Mouse (Mus musculus) neural tube, embryonic 12.5 days (tissue): ENCODE measurements around the gene Pabpc1l. TPM values are rescaled to one million over a fixed set of nuclear protein-coding genes. Genes with fewer than 3 reads are reported as not detected.

Experiments used
- ATAC-seq: fragments of 200-750 bp; cut with Nextera tagmentation; 2 replicates; pipeline ENCODE4 v1.8.0; 2017; ENCODE audit warnings: low read depth, mild to moderate bottlenecking, moderate TSS enrichment, moderate library complexity; ENCODE audit not compliant: low FRiP score
- H3K27ac ChIP-seq: fragments of 300-500 bp; sonication (generic); 2 replicates; pipeline ENCODE4 v1.5.1; 2016
- H3K27me3 ChIP-seq: fragments of 300-500 bp; sonication (generic); replicated peaks from 2 replicates; pipeline ENCODE4 v1.6.1; 2016; ENCODE audit warnings: mild to moderate bottlenecking
- H3K36me3 ChIP-seq: fragments of 300-500 bp; sonication (generic); 2 replicates; pipeline ENCODE4 v1.6.1; 2016; ENCODE audit warnings: mild to moderate bottlenecking
- H3K4me1 ChIP-seq: fragments of 300-500 bp; sonication (generic); 2 replicates; pipeline ENCODE4 v1.6.1; 2016
- H3K4me2 ChIP-seq: fragments of 300-500 bp; sonication (generic); replicated peaks from 2 replicates; pipeline ENCODE4 v1.6.1; 2016; ENCODE audit warnings: mild to moderate bottlenecking
- H3K4me3 ChIP-seq: fragments of 300-500 bp; sonication (generic); 2 replicates; pipeline ENCODE4 v1.5.1; 2016
- H3K9ac ChIP-seq: fragments of 300-500 bp; sonication (generic); 2 replicates; pipeline ENCODE4 v1.6.1; 2016; ENCODE audit warnings: mild to moderate bottlenecking
- H3K9me3 ChIP-seq: fragments of 300-500 bp; sonication (generic); 2 replicates; pipeline ENCODE4 v1.6.1; 2016; ENCODE audit warnings: mild to moderate bottlenecking
- WGBS: fragments of 180-500 bp; shearing (Covaris S2); methylation state at CpG from one replicate; pipeline ENCODE4 v1.1.7; 2016; 5-methylcytosine and 5-hydroxymethylcytosine counted together
- polyA plus RNA-seq: library from polyadenylated mRNA; unstranded; fragments of >200 nt; fragmentation: Nextera tagmentation; extraction: Ambion mirVana; gene quantifications from 2 replicates; pipeline ENCODE4 v1.2.1, GENCODE M21; 2016

Gene Pabpc1l
- polyA plus RNA-seq, 1 experiment from 2014 or later, result 2.2 TPM

DNA sequence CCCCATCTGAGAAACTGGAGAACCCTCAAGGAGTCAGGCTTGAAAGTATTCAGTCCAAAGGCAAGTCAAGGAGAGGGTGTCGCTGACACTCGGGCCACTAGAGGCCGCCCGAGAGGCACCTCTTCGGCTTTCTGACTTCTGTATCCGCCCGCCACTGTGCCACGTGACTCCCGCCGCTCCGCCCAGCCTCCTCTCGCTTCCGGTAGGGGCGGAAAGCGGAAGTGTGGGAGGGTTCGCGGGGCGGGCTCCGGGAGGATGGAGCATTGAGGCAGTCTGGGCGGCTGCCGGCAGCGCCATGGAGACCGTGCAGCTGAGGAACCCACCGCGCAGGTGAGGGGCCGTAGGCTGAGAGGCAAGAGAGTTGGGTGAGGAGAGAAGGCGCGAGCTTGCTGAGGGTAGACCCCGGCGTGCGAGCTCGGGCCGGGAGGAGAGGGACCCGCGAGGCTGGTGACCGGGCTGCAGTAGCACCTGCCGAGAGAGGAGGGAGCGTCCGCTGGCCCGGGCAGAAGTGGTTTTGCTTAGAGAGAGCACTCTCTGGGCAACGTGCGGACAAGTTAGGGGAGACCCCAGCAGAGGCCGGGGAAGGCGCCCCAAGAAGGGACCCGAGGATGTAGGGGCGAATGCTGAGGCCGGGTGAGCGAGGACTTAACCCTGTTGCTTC lies 48.8 kb downstream of the Pabpc1l start:
- WGBS, result under 1% methylated on average over 48 of the region's 48 CpGs

DNA sequence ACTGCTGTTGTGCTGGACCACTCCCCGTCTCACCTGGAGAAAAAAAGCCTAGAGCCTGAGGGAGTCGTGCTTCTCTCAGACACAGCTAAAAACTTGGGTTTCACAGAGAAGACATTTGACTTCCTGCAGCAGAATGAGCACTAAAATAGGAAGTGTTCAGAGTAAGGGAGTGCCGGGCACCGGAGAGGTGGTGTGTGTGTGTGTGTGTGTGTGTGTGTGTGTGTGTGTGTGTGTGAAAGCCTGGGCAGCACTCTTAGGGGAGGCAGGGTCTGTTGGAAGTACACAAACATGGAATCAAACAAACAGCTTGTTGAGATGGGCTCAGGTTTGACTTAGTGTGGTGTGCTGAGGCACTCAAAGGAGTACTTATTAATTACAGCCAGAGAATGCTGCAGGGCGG lies 49.8 kb downstream of the Pabpc1l start:
- Histone ChIP-seq H3K27me3 (no peaks in the 10 kb centered on the region), H3K4me1 (peaks cover 11% of the 10 kb centered on the region), H3K36me3 (peaks cover 7% of the 10 kb centered on the region), H3K4me2 (peak overlapping the region; percentile 91), H3K4me3 (peak overlapping the region; percentile 66), H3K27ac (no peak overlapping the region), H3K9me3 (no peaks in the 10 kb centered on the region), H3K9ac (peak overlapping the region; percentile 77; the same call in 1 of the 2 replicates)
- WGBS, result 61% methylated on average over 5 of the region's 5 CpGs
- ATAC-seq, result no peak

More for the DNA sequence above, 48.8 kb downstream of the Pabpc1l start:
- Histone ChIP-seq H3K4me1 (peaks cover 21% of the 10 kb centered on the region), H3K9me3 (no peaks in the 10 kb centered on the region), H3K4me3 (peak overlapping the region; percentile 66), H3K9ac (peak overlapping the region; percentile 77), H3K27ac (no peak overlapping the region), H3K36me3 (no peaks in the 10 kb centered on the region), H3K27me3 (no peaks in the 10 kb centered on the region), H3K4me2 (peak overlapping the region; percentile 91)
- ATAC-seq, result peak; percentile 69

DNA sequence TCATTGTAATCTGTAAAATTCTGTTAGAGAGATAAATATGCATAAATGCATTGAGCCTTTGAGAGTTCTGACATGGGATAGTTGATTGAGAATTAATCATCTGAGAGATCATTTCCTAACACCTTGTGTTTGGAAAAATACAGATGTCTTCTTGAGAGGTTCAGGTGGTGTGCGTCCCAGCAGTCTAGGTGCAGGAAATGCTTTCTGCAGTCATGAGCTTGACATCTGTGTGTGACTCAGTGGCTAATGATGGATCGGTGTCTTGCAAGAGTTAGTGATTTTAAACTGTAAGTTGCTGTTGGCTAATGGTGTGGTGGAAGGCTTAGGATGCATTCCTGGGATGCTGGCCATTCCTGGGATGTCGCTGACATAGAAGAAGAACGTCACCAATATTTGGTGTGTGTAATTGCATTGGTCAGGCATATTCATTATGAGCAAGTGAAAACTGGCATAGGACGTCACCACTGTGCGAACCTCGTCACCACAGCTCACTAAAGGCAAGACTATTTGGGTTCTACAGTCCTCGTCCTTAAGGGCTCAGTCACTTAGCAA lies 51.7 kb downstream of the Pabpc1l start:
- no peak for ATAC-seq
- Histone ChIP-seq H3K36me3 (peaks cover 26% of the 10 kb centered on the region), H3K27me3 (no peaks in the 10 kb centered on the region), H3K4me2 (no peak overlapping the region), H3K9me3 (no peaks in the 10 kb centered on the region), H3K4me1 (peaks cover 10% of the 10 kb centered on the region), H3K27ac (no peak overlapping the region), H3K4me3 (no peak overlapping the region), H3K9ac (no peak overlapping the region)
- 96% methylated on average over 8 of the region's 8 CpGs for WGBS

DNA sequence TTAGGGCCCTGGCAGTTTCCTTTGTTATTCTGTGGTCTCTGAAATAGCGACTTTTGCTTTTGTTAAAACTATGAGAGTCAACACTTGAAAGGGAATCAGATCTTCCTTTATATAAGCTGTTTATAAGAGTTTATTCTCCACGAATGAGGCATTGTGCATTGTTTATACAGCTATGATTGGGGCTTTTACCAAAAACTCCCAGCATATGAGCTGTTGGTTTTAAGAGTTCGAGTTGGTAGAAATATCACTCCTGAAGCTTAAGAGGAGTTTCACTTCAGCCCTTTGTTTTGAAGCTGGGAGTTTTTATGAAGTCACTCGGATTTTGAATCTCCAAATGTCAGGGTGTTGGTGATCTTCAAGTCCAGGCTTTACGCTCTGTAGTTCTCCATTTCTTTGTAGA lies 52.6 kb downstream of the Pabpc1l start:
- no peak overlapping the region for H3K27ac ChIP-seq
- H3K4me1 ChIP-seq, result peaks cover 10% of the 10 kb centered on the region
- no peak overlapping the region for H3K9ac ChIP-seq
- H3K27me3 ChIP-seq, result no peaks in the 10 kb centered on the region
- no peak overlapping the region for H3K4me2 ChIP-seq
- ATAC-seq, result no peak
- H3K9me3 ChIP-seq, result no peaks in the 10 kb centered on the region
- no peak overlapping the region for H3K4me3 ChIP-seq
- WGBS, result 90% methylated on average over 5 of the region's 5 CpGs
- peaks cover 33% of the 10 kb centered on the region for H3K36me3 ChIP-seq

DNA sequence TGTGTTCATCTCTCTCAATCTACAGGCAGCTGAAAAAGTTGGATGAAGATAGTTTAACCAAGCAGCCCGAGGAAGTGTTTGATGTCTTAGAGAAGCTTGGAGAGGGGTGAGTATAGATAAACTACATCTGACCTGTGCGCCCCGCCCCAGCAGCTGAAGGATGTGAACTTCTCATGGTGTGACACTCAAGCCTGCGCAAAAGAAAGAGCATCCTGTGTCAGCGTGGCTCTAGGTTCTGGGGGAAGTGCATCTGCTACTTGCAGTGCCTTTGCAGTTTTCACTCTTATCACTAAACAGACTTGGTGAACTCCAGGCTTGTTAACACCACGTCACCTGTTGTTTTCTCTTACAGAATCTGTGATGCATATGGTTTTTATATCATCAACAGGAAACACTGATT lies 54.2 kb downstream of the Pabpc1l start:
- Histone ChIP-seq H3K4me3 (no peak overlapping the region), H3K9ac (no peak overlapping the region), H3K36me3 (peaks cover 49% of the 10 kb centered on the region), H3K4me1 (peaks cover 10% of the 10 kb centered on the region), H3K9me3 (no peaks in the 10 kb centered on the region), H3K4me2 (no peak overlapping the region), H3K27me3 (no peaks in the 10 kb centered on the region), H3K27ac (no peak overlapping the region)
- 97% methylated on average over 6 of the region's 6 CpGs for WGBS
- no peak for ATAC-seq

DNA sequence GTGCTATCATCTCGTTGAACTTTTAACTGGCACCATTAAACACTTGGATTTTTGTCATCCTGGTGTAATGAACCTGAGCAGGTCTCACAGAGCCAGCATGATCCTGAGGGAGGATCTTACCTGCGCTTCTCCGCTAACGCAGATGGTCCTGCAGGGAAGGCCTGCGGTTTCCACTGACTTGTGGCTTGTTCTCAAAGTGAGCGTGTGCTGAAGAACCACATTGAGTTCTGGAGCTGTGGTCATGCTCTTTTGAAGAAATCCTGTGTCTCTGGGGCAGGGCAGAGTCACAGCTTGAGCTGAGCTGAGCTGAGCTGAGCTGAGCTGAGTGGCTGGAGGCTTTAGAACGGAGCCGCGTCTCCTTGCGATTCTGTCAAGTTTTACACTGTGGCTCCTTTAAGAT lies 56.3 kb downstream of the Pabpc1l start:
- peaks cover 67% of the 10 kb centered on the region for H3K36me3 ChIP-seq
- WGBS, result 96% methylated on average over 10 of the region's 10 CpGs
- H3K9ac ChIP-seq, result no peak overlapping the region

DNA sequence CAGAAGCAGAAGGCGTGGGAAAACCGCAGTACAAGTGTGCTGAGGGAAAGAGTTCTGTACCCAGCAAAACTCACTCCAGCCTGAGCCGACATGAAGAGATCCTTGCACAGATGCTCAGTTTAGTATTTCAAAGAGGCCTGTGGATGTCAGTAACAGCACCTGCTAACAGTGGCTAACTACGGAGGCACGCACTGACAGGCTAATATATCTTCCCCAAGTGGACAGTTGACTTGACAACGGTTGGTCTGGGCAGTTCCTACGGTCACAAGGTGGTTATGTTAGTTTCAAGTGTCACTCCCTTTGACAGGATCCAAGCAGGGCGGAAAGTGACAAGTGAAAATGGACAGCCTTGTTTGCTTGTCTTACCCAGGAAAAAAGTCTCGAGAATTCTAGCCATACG lies 56.9 kb downstream of the Pabpc1l start:
- H3K27ac ChIP-seq, result no peak overlapping the region
- no peaks in the 10 kb centered on the region for H3K9me3 ChIP-seq
- no peak overlapping the region for H3K4me3 ChIP-seq
- WGBS, result 87% methylated on average over 10 of the region's 10 CpGs
- peaks cover 73% of the 10 kb centered on the region for H3K36me3 ChIP-seq
- no peaks in the 10 kb centered on the region for H3K4me1 ChIP-seq
- H3K9ac ChIP-seq, result no peak overlapping the region
- no peaks in the 10 kb centered on the region for H3K27me3 ChIP-seq
- no peak overlapping the region for H3K4me2 ChIP-seq
- ATAC-seq, result no peak

More for the DNA sequence above, 56.3 kb downstream of the Pabpc1l start:
- ATAC-seq, result no peak
- Histone ChIP-seq H3K4me2 (no peak overlapping the region), H3K4me3 (no peak overlapping the region), H3K27ac (no peak overlapping the region), H3K4me1 (no peaks in the 10 kb centered on the region), H3K27me3 (no peaks in the 10 kb centered on the region), H3K9me3 (no peaks in the 10 kb centered on the region)

DNA sequence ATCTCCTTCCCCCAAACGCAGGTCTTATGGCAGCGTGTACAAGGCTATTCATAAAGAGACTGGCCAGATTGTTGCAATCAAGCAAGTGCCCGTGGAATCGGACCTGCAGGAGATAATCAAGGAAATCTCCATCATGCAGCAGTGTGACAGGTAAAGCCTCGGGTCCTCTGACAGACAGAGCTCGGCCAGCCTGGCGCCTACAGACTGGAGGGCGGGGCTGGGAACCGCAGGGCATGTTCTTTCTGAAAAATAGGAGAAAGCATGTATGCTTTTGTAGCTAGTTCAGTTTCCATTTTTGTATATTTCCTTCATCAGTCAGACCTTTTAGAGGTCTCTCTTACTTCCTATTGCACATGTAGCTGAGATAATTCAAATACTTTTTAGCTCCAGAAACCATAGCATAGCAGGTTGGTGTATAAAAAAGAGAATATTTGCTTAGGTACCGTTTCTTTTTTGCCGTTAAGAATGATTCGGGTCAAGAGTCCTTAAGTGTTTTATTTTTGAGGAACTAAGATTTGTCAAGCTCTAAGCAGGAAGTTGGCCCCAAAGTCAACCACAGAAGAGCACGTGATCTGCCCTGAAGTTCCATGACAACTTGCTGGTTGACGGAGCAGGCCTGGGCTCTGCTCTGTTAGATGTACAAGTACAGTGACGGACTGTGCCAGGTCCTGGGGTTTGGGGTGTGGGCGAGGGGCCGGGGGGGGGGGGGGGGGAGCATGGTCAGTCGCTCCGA lies 58.5 kb downstream of the Pabpc1l start:
- H3K4me1 ChIP-seq, result no peaks in the 10 kb centered on the region
- 90% methylated on average over 19 of the region's 19 CpGs for WGBS
- no peaks in the 10 kb centered on the region for H3K9me3 ChIP-seq
- H3K27me3 ChIP-seq, result no peaks in the 10 kb centered on the region
- H3K4me3 ChIP-seq, result no peak overlapping the region
- H3K27ac ChIP-seq, result no peak overlapping the region
- no peak overlapping the region for H3K9ac ChIP-seq
- H3K36me3 ChIP-seq, result peaks cover 79% of the 10 kb centered on the region
- H3K4me2 ChIP-seq, result no peak overlapping the region
- ATAC-seq, result no peak

DNA sequence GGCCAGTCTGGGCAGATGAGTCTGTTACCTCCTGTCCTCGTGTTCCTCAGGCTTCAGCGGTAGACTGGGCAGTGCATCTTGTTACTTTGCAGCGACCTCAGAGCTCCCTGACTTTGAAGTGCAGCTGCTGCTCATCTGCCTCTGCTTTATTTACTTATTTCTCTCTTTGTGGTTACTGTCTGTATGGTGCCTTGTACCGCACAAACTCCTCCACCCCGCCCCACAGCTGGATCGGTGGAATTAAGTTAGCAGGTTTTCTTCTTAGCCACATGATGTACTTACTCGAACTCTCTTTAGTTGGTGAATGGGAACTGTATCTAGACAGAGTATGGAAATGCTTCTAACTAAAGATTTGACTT lies 59.1 kb downstream of the Pabpc1l start:
- ATAC-seq, result no peak
- H3K27me3 ChIP-seq, result no peaks in the 10 kb centered on the region
- no peak overlapping the region for H3K4me3 ChIP-seq
- H3K9me3 ChIP-seq, result no peaks in the 10 kb centered on the region
- 96% methylated on average over 7 of the region's 7 CpGs for WGBS
- no peak overlapping the region for H3K27ac ChIP-seq
- peaks cover 83% of the 10 kb centered on the region for H3K36me3 ChIP-seq
- H3K9ac ChIP-seq, result no peak overlapping the region
- H3K4me2 ChIP-seq, result no peak overlapping the region
- no peaks in the 10 kb centered on the region for H3K4me1 ChIP-seq

DNA sequence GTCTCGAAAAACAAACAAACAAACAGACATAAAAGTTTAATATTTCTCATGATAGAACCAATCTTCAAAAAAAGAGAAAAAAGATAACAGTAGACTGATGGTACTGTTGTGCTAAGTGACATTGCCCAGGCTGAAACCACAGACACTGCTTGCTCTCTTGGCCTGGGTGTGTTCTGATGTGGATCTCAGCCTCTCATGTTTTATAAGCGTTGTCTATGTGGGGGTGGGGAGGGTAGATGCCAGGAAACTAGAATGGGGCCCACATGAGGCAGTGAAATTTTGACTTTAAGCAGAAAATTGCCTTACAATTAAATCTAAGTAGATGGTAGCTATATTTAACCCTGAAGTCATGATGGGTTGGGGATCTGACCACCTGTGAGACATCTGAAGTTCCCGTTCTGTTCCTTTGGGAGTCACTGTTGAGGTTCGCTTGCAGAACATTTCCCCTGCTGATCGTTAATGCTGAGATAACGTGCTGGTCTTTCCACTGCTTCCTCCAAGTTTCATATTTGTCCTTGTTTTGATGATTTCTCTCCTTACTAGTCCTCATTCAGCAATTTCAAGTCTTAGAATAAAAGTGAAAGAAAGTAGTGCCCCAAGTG lies 62.3 kb downstream of the Pabpc1l start:
- Histone ChIP-seq H3K4me1 (no peaks in the 10 kb centered on the region), H3K27ac (no peak overlapping the region), H3K4me3 (no peak overlapping the region), H3K9me3 (no peaks in the 10 kb centered on the region), H3K36me3 (peaks cover 64% of the 10 kb centered on the region), H3K4me2 (no peak overlapping the region), H3K27me3 (no peaks in the 10 kb centered on the region), H3K9ac (no peak overlapping the region)
- WGBS, result 91% methylated on average over 6 of the region's 6 CpGs
- no peak for ATAC-seq

DNA sequence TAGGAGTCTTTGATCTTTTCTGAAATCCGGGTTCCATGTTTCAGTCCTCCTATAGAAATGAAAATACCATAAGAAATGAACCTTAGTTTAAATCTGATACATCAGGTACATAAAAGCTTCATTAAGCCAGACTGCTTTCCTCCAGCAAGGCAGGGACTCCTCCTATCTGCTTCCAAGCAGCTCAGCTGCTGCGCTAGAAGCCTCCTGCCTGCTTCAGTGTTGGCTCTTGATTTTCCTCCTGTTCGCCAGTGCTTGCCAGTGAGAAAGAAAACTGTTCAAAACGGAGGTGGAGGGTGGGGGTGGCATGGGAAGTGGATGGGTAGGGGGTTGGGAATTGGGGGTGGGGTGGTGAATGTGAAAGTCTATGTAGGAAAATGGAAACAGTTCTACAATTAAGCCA lies 64.3 kb downstream of the Pabpc1l start:
- no peak for ATAC-seq
- no peak overlapping the region for H3K4me3 ChIP-seq
- H3K27me3 ChIP-seq, result no peaks in the 10 kb centered on the region
- H3K9ac ChIP-seq, result no peak overlapping the region
- H3K27ac ChIP-seq, result no peak overlapping the region
- H3K36me3 ChIP-seq, result peaks cover 47% of the 10 kb centered on the region
- 94% methylated on average over 4 of the region's 4 CpGs for WGBS
- no peak overlapping the region for H3K4me2 ChIP-seq
- no peaks in the 10 kb centered on the region for H3K4me1 ChIP-seq
- no peaks in the 10 kb centered on the region for H3K9me3 ChIP-seq

DNA sequence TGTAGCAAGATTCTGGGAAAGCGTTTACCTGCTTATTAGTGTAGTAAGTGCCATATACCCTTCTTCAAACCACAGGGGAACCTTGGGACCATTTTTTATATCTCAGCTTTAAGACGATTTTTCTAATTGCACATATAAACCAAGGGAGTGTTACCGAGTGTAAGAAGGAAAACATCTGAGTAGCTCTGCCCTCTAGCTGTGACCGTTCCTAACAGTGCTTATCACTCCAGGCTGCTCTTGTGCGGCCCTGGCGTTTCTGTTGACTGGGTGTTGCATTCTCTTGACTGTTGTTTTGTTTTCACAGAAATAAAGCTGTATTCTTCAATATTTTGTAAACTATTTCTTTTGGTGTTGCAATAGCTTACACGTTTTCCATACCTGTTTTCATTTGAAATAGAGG lies 68.9 kb downstream of the Pabpc1l start:
- H3K9me3 ChIP-seq, result no peaks in the 10 kb centered on the region
- H3K4me2 ChIP-seq, result no peak overlapping the region
- H3K27ac ChIP-seq, result no peak overlapping the region
- 88% methylated on average over 7 of the region's 7 CpGs for WGBS
- peaks cover 24% of the 10 kb centered on the region for H3K36me3 ChIP-seq
- ATAC-seq, result no peak
- H3K4me3 ChIP-seq, result no peak overlapping the region
- no peaks in the 10 kb centered on the region for H3K27me3 ChIP-seq
- H3K4me1 ChIP-seq, result no peaks in the 10 kb centered on the region
- no peak overlapping the region for H3K9ac ChIP-seq
